Mouse (Mus musculus) megakaryocyte, embryonic 14.5 days (primary cell): ENCODE results near the gene Etv3.

Experiments
- FLI1 ChIP-seq: IDR thresholded peaks from 2 replicates; pipeline ENCODE4 v1.6.1; 2012; ENCODE audit warnings: low read length, inconsistent platforms, mixed read lengths
- GATA1 ChIP-seq: IDR thresholded peaks from 3 replicates; pipeline ENCODE4 v1.6.1; 2012; ENCODE audit warnings: mixed read lengths, low read length, inconsistent platforms, borderline replicate concordance

GRCm38 (mm10) chr3:87529568-87529967 lies 4.4 kb downstream of the Etv3 start:
- TF ChIP-seq GATA1 = no peak
- no peak for TF ChIP-seq FLI1
